Mouse (Mus musculus) c-Kit-positive CD71-positive TER-119-positive erythroid progenitor cells, embryonic 14.5 days (primary cell): Measurements from ENCODE around the gene Pld5.
A peak's percentile ranks its signal among the peaks of the same experiment; 100 is the strongest.

Source experiments
- DNase-seq: peaks from one replicate; pipeline ENCODE4 v3.0.0-alpha.2; 2013; ENCODE audit warnings: low spot score

The Pld5 gene

DNA sequence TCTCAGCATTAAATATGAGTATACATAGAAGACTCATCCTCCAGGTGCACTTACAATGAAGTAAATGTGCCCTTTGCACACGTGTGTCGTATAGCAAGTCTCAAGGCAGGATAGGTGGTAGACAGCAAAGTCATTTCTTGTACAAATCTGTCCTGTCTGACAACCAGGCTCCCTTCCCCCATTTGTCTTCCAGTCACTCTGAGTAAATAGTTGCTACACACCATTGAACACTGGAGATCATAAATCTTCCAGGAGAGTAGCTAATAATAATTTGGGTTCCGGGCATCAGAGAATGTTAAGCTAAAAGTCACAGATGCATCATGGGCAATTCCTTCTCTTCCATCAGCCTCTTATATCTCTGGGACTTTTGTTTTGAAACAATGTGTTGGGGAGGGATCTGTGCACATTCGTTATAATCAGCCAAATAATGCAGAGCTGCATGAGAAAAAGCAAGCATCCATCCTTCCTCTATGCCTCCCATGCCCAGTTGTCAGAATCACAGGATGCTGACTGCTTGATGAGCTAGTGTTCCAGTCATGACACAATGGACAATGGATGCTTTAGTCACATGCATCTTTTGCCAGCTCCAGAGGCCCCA is 328.3 kb downstream of the Pld5 start:
- DNase-seq: no peak

GRCm38 (mm10) chr1:175943168-175943567 is 331.9 kb downstream of the Pld5 start:
- DNase-seq: no peak

DNA sequence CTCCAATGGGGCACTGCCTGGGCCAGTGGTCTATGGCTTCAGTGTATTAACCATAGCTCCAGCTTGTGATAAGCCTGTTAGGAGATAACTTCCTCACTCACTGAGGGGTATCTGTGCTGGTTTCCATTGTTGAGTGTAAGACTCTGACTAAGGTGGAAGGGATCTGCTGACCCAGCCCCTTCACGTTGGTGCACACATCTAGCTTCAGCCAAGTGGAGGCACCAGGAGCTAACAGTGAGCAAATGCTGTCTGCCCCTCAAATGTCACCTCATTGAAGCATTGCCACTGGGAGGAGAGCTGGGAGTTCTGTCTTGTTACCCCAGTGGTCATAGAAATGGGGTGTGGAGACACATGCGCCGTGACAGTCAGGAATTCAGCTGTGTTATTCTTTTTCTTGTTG is 336.4 kb downstream of the Pld5 start:
- DNase-seq: no peak

- peak; percentile 23 for DNase-seq
Measured at GRCm38 (mm10) chr1:175936282-175936737, 338.8 kb downstream of the Pld5 start.

GRCm38 (mm10) chr1:175931391-175931790 is 343.7 kb downstream of the Pld5 start:
- DNase-seq: no peak

GRCm38 (mm10) chr1:175923848-175924787 is 351.0 kb downstream of the Pld5 start:
- DNase-seq: peak; percentile 56

GRCm38 (mm10) chr1:175921091-175921490 is 354.0 kb downstream of the Pld5 start:
- DNase-seq: no peak

DNA sequence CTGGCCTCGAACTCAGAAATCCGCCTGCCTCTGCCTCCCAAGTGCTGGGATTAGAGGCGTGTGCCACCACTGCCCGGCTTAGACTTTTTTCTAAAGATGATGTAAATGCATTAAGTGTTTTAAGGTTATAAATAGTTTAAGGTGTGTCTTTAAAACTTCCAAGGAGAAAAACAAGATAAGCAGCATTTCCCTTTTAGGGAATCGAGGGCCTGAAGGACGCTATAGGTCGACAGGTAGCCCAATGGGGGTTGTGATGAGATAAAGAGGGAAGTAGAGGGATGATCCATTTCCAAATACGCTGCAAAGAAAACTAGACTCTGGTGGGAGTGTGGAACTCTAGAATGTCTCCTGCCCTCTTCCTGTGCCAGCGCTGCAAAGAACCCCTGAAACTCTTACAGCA is 355.1 kb downstream of the Pld5 start, which contains the start of gene Gm38100:
TSS of gene Gm38100 (plus strand) at position 301 of the 400 bp plus-strand sequence.
- no peak for DNase-seq

- no peak for DNase-seq
Measured at GRCm38 (mm10) chr1:175913728-175914303, 361.3 kb downstream of the Pld5 start.
